Mouse (Mus musculus) skeletal muscle tissue, adult 2 months (tissue): Measurements from ENCODE around the gene Olfr318.
"Not testable (repeated sequence)": the region's sequence is repeated elsewhere in the genome, so short reads cannot be mapped to it uniquely, and the experiment has no call there.

ENCODE experiments used
- DNase-seq: peaks from one replicate; pipeline ENCODE4 v3.0.0-alpha.2; 2012; ENCODE audit warnings: low read depth, low spot score

Gene Olfr318

DNA sequence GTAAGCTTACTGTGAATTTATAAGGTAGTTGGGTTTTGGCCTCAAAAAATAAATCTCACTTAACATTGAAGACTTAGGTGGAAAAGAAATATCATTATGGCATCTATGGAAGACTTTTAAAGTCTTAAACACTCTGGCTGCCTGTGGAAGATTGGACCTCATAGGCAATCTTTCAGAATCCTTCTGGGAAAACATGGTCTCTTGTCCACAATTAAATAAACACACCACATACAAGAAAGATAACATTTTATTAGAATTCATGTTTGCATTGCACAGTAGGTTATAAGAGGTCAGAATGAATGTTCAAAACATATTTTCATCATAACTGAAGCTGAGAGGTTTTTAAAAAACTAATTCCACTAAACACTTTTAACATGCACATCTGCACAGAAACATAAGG is at the start of gene Olfr318:
Gene Olfr318 (minus strand): TSS at position 101 of the 400 bp plus-strand sequence.
- DNase-seq: no peak

DNA sequence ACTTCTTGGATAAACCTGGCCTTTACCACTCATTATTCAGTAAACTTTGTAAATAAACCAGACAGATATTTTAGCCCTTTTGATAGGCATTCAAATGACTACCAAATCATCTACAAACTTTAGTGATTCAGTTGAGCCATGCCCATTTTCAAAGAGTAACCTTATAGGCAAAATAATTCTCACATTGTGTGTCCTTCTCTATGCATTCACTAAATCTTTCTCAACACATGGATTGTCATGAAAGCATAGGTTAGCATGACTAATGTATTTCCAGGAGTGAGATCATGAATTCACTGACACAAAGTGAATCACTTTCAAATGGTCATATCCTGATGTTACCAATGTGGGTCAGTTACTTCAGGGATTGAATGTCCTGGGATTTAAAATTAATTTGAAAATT is 49.1 kb upstream of the Olfr318 start, which contains the start of gene Olfr315:
Gene Olfr315 (plus strand): TSS at position 301 of the 400 bp plus-strand sequence.
- DNase-seq: no peak

- no peak for DNase-seq
Observed at GRCm38 (mm10) chr11:58752434-58752833, 28.6 kb upstream of the Olfr318 start, which contains the start of gene Olfr316. Gene Olfr316, plus strand, starts transcription at chr11:58752734.

- not testable (repeated sequence) for DNase-seq
Observed at GRCm38 (mm10) chr11:58751096-58751495, 27.3 kb upstream of the Olfr318 start.

DNA sequence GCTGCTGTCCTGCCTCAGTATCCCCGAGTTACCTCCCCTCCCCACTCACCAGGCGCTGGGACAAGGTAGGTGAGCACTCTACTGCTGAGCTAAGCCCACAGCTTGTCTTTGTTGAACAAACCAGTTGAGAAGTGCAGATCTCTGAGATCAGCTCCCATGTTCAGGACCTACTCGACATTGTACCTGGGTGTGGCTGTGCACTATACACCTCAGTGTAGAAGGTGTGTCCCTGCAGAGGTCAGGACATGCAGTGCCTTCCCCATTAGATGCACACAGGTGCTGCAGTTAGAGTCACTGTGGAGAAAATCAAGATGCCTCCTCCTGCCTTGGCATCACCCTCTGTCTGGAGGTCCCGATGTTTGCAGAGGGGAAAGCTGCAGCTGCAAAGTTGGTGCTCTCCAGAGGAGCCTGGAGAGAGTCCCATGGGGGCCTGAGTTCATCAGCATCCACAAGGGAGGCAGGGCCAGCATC is 15.0 kb upstream of the Olfr318 start, which contains the start of gene Olfr317:
Gene Olfr317 (minus strand): TSS at position 421 of the 471 bp plus-strand sequence.
- DNase-seq: no peak

DNA sequence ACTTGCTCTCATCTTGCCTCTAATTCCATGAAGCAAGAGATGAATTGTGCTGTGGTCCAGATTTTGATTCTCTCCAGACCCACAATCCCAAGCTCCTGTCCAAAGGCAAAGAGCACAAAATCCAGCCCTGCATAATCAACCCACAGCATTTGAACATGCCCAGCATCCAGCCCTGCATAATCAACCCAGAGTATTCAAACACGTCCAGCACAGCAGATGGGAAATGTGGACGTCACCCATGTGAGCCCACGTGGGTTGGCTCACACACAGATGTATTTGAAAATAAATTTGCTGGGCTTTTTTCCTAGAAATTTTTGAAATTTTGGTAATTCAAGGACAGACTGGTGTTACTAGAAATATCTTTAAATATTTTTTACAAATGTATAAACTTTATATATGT is 9.6 kb upstream of the Olfr318 start:
- DNase-seq: no peak

DNA sequence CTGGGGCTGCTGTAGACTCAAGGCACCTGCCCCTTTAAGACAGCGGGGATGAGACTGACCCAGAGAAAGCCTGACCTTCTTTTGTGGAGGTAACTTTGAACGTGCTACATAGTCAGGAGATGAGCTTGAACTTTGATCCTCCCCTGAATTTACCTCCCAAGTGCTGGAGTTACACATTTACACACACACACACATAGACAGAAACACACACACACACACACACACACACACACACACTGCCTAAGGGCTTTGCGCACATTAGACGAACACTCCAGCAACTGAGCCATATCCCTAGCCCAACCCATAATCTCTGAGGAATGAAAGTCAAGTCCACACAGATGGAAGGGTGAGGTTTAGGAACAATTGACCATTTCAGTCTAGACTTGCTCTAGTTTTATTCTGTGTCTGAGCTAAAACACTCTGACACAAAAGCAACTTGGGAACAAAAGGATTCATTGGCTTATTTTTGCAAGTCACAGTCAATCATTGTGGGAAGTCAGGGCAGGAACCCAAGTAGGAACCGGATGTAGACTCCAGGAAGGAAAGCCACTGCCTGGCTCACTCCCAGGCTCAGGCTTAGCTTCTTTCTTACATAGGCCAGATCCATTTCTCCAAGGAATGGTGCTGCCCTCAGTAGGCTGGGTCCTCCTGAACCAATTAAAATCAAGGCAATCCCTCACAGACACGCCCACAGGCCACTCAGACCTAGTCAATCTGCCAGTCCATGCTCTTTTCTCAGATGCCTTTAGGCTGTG is 4.3 kb upstream of the Olfr318 start:
- not testable (repeated sequence) for DNase-seq

GRCm38 (mm10) chr11:58719701-58720100 is 4.1 kb downstream of the Olfr318 start:
- no peak for DNase-seq

DNA sequence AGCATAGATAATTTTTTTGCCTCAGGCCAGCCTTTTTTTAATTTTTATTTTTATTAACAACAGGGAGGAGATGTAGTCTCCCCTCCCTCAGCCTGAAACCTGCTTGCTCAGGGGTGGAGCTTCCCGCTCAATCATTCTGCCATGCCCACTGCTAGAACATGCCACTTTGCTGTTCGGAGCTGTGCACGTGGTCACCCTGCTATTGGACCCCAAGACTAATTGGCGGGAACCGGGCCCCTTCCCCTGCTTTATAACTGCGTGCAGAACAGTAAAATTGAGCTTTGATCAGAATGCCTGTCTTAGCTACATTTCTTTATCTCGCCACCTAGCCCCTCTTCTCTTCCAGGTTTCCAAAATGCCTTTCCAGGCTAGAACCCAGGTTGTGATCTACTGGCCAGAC is 6.1 kb downstream of the Olfr318 start:
- not testable (repeated sequence) for DNase-seq

DNA sequence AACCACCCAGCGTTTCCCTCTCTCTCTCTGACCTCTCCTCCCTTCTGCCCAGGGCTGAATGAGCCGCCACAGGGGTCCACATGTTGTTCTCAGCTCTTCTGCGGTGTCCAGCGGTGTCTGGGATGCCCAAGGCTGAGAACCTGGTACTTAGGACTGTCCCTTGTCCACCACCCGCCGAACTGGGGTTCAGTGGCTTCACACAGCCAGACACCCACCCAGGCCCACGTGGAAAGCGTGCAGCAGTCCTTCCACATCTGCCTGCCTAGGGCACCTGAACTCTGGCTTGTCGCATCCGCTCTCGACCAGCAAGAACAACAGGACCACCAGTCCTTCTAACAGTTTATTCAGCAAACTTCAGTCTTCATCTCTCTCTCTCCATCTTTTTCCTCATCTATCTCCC is 14.7 kb downstream of the Olfr318 start:
- no peak for DNase-seq

DNA sequence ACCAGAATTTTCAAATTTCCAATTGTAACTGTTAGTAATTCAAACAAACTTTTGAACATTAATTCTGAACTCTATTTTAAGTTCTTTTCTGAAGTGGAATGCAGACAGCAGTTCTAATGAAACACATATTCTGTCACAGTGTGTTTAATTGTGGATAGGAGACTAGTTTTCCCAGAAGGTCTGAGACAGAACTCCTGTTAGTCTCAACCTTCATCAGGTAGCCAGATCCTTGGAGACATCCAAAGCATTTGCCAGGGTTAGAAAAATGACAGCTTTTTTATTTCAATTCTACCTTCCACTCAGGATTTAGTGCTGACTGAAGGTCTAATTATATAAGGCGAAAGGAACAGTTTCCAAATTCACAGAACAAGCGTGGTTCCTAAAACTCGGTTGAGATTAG is 25.0 kb downstream of the Olfr318 start, which contains the start of gene Olfr319:
Gene Olfr319 (plus strand): TSS at position 301 of the 400 bp plus-strand sequence.
- DNase-seq: no peak

- no peak for DNase-seq
Observed at GRCm38 (mm10) chr11:58680799-58681198, 43.0 kb downstream of the Olfr318 start, which contains the start of gene Olfr320. Gene Olfr320, plus strand, starts transcription at chr11:58681099.

DNA sequence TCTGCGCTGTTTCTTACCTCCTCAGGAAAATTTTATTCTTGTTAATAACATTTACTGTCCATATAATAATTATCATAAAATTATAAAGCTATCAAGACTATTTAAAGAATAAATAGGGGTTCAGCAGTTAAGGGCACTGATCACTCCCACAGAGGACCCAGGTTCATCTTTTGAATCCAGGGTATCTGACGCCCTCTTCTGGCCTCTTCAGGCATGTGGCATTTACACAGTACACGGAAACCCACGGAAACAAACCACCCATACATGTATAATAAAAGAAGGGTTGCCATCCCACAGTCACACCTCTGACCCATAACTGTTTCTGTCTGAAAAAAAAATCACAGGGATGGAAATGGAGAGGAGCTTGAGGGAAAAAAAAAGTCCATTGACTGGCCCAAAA is 52.0 kb downstream of the Olfr318 start:
- DNase-seq: no peak

GRCm38 (mm10) chr11:58669252-58669651 is 54.6 kb downstream of the Olfr318 start:
- DNase-seq: no peak
